Mouse (Mus musculus): ENCODE measurements around the gene Bsn.

Bsn gene

GRCm38 (mm10) chr9:108189787-108190679 is at the start of gene Bsn:
TSS of gene Bsn (minus strand) at chr9:108190384.
- no peak for DNase-seq (ENCODE audit: low spot score)

DNA sequence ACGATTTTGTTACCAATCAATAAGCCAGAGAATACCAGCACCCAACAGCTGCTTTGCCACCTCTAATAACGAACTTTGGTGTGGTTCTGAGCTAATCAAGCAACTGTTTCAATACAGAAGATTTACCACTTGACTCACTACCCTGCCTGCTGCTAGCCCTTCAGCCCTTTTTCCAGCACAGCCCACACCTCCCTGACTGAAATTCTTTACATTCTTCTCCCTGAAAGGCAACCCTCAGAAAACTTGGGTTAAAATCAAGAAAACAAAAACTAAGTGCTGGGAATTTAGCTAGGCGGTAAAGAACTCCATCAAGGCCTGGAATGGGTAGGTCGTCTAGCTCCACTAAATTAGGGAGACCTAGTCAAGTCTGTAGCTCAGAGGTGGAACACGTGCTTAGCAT is 49.8 kb upstream of the Bsn start:
- no peak for DNase-seq (ENCODE audit: low spot score)

DNA sequence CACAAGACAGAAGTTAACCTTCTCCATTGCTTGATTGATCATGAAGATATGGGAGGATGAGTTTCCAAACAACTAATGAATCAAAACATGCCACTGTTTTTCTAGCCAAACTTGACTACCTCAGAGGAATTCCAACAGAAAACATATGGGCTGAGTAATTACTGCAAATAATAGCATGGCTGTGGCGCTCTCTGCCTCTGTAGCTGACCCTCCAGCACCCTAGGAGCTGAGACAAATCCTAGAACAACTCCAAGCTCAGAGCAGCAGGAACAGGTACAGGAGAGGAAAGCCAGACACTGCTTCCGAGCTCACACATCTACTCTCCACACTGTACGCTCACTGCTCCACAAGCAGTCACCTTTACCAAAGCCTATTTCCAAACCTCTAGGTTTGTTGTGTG is 48.6 kb upstream of the Bsn start:
- no peak for DNase-seq (ENCODE audit: low spot score)

- DNase-seq (ENCODE audit: low spot score): no peak
These were observed 48.2 kb upstream of the Bsn start for GRCm38 (mm10) chr9:108238402-108238801.

GRCm38 (mm10) chr9:108234682-108235081 is 44.5 kb upstream of the Bsn start:
- DNase-seq (ENCODE audit: low spot score): no peak

DNA sequence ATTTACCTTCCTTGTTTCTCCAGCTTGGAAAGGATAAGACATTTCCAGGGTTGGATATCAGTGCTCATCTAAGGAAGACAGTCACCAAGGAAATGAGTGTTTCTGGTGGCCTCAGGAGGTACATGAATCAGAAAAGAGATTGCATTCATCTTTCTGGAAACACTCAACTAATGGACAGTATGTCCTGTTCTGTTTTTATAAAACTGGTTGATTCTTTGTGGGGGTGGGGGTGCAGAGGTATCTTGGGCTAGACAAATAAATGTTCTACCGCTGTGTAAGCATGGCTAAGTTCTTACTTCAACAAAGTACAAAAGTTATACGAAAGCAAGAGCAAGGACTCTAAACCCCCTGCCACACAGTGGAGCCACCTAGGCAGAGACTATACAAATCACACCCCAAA is 42.7 kb upstream of the Bsn start:
- DNase-seq (ENCODE audit: low spot score): no peak

DNA sequence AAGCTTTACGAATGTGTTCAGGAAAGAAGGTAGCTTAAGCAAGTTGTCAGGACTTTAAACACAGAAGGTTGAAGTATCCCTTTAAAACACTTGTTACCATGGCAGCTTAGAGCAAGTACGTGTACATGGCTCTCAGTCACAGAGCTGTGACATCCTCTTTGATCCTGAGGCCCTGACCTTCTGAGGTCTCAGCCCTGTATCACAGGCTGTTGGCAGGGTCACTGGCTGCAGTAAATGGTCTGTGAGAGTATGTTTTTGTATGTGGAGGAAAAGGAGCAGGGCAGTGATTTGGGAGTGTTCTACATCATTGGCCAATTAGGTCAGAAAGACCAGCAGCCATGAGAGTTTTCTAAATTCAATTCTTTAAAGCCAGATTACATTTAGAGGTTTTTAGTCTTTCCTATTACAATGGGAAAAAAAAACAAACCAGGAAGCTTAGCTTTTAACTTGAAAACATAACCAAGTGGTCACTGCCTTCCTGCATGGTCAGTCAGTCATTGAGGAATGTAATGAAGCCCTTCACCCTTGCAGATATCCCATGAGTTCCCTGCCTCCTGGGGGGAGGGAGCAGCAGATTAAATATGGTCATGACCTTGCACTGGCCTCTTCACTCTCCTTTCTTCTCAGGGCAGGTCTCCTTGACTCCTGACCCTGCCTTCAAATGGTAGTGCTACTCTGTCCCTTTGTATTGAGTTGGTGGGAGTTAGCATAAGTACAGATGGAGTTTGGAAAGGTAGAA is 37.9 kb upstream of the Bsn start:
- DNase-seq (ENCODE audit: low spot score): no peak

DNA sequence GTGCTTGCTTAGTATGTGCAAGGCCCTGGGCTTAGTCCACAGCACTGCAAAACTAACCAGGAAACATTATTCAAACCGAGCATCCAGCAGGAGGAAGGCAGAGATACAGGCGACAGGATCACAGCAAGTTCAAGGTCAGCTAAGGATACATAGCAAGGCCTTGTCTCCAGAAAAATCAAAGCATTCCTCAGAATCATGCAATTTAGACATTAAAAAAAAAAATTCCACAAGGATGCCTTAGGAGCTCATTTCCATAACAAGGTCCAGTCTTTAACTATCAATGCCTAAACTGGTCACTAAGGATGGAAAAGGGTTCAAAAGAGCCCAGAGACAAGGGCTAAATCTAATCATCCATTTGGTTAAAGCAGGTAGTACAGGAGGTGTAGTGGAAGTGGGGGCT is 35.0 kb upstream of the Bsn start:
- DNase-seq (ENCODE audit: low spot score): no peak

DNA sequence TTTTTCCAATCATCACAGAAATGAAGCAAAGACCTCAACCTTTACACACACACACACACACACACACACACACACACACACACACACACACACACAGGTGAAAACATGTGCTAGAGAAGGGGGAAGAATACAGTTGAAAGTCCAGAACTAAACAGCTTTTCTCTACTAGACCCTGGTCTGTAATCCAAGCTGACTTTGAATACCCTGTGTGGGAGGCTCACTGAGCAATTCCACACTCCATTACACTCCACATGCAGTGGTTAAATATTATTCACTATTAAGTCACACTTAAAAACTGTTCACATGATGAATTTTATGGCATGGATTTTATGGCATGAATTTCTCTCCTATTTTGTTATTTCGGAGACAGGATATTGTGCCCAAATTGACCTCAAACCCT is 33.4 kb upstream of the Bsn start:
- no peak for DNase-seq (ENCODE audit: low spot score)

- DNase-seq (ENCODE audit: low spot score): no peak
These were observed 31.4 kb upstream of the Bsn start for GRCm38 (mm10) chr9:108221566-108221965.

DNA sequence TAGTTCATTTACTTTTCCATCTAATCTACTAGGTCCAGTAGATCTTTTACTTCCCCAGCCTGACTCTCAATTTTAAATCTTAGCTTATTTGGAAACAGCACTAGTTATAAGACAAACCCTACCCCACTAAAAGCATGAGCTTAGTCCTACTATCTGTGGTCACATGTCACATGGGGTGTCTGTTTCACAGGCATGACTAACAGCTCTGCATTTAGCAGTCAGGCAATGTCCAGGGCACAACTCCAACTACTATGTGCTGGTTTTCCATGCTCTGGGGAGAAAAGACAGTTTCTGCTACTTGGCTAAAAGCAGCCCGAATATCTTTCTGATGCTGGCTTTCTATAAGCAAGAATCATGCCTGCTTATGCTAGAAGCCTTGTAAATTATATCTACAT is 30.2 kb upstream of the Bsn start:
- DNase-seq (ENCODE audit: low spot score): no peak

- DNase-seq (ENCODE audit: low spot score): no peak
These were observed 29.7 kb upstream of the Bsn start for GRCm38 (mm10) chr9:108219766-108220379.

DNA sequence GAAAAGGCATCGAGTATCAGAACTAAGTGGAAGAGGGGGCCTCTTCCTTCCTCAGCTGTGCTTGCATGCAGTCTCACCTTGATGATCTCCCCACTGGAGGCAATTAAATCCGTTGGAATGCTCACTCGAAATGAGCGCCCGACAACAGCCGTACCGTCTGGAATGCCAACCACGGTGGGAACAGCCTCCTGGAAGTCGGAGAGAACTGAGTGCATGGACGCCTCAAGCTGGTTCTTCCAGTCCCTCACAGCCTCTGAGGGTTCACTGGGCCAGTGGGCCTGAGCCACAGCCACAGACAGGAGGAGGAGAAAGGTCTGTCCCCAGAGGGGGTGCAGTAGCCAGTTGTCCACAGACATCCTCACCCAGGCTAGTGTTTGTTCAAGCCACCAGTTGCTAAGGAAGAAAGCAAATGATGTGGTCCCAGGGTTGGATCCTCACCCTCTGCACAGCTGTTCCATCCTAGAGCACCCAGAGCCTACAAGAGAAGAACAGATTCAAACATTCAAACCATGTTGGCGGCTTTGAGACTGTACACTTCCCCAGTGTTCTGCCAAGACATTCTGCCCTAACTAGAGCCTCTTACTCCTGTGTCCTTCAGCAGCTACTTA is 27.9 kb upstream of the Bsn start:
- no peak for DNase-seq (ENCODE audit: low spot score)

DNA sequence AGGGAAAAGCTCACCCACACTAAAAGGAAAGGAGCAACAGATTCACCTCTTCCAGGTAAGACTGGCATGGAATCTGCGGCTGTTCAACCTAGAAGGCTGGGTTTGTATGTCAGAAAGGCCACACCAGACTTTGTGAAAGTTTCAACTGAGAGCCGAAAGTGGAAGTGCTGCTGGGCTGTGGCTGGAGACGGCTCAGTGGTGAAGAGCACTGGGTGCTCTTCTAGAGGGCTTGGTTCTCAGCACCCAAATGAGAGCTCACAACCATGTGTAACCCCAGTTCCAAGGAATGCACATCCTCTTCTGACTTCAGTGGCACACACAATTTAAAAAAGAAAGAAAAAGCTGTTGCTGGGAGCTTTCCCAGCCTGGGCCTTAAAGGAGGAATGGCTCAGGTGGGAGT is 27.2 kb upstream of the Bsn start:
- DNase-seq (ENCODE audit: low spot score): no peak

GRCm38 (mm10) chr9:108213105-108213504 is 22.9 kb upstream of the Bsn start:
- no peak for DNase-seq (ENCODE audit: low spot score)

DNA sequence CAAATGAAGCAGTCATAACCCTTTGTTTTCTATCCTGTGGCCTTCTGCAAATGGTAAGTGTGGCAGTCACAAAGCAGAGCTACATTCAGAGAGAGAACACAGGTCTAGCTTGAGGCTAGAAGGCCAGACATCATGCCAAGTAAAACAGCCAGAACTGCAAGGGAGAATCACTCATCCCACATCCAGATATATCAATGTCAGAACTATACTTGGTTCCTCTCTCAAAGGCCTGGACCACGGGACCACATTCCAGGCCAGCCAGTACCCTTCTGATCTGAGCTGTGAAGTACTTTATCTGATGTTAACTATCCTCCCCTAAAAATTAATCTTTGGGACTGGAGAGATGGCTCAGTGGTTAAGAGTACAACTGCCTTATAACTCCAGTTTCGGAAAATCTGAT is 22.2 kb upstream of the Bsn start:
- DNase-seq (ENCODE audit: low spot score): no peak

GRCm38 (mm10) chr9:108205571-108205901 is 15.4 kb upstream of the Bsn start:
- DNase-seq (ENCODE audit: low spot score): no peak

GRCm38 (mm10) chr9:108204884-108205570 is 14.8 kb upstream of the Bsn start:
- DNase-seq (ENCODE audit: low spot score): no peak

DNA sequence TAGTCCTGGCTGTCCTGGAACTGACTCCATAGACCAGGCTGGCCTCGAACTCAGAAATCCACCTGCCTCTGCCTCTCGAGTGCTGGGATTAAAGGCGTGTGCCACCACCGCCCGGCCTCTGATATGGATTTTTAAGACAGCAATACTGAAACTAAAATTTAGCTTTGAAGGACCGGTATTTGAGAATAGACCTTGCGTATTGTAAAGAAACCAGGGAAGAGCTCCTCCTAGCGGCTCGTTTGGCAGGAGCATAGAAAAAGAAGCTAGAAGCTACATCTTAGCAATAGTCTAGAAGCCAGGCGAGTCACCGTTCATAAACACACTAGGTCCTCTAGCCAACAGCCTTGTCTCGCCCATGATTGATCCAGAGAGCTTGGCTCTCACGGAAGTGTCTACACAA is 12.8 kb upstream of the Bsn start:
- peak; percentile 59 for DNase-seq (ENCODE audit: low spot score)

- no peak for DNase-seq (ENCODE audit: low spot score)
These were observed 12.0 kb upstream of the Bsn start for GRCm38 (mm10) chr9:108202169-108202568.

- peak; percentile 82 for DNase-seq (ENCODE audit: low spot score)
These were observed 11.0 kb upstream of the Bsn start for GRCm38 (mm10) chr9:108201160-108201559.

DNA sequence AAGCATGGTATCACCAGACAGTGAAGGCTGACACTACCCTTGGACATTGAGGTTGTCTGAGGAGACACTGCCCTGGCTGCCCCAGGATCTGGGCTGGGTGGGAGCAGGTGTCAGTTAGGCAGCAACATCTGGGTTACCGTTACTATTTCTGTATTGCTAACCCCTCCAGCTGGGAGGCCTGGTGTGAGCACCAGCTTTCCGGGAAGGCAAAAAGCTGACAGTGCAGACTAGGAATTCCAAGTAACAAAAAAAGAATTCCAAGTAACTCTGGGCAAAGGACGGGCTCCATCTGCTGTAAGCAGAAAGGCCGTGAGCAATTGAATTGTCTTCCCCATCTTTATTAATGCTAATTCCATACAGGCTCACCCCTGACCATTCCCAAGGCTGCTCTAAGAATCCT is 8.4 kb upstream of the Bsn start:
- no peak for DNase-seq (ENCODE audit: low spot score)

Data from layer of hippocampus, adult 9-10 months (tissue).